17 mouse cellular contexts compared by ENCODE assay signal in genomic region chr8:57242301-57242700, GRCm38 (mm10).
A peak's percentile ranks its signal among the peaks of the same experiment; 100 is the strongest.
DNase-seq lines count a peak whose midpoint lies in the region.
"Had no signal": no experiment of that assay in that cellular context is flagged by ENCODE, and none has a peak within 500 bp of the region (broad histone marks: within the 10 kb centered on the region; RNA-seq: fewer than 3 reads in every experiment).

No protein-coding gene starts in this region.

- no peak overlapping the region for H3K27ac ChIP-seq in heart, embryonic 10.5 days
- H3K27ac ChIP-seq: embryonic facial prominence, embryonic 13.5 days; embryonic facial prominence, embryonic 15.5 days; forebrain, embryonic 10.5 days; forebrain, embryonic 12.5 days had no signal

- DNase-seq in adrenal gland, adult 2 months: peak; percentile 59
- DNase-seq in adrenal gland, postnatal 25 days: no peak
- peak; percentile 21 for DNase-seq in adrenal gland, postnatal 10 days
- DNase-seq in adrenal gland, postnatal 14 days: peak; percentile 3
- DNase-seq in heart, postnatal 4 days: no peak
- no peak for DNase-seq in heart, embryonic 10.5 days (ENCODE audit: low spot score)
- DNase-seq: cerebellum, adult 11-12 months; cerebellum, adult 2 months; cerebellum, adult 9-10 months; cerebellum, postnatal 10 days; cerebellum, postnatal 25 days; embryo, embryonic 11 days had no signal

- no peaks in the 10 kb centered on the region for H3K27me3 ChIP-seq in heart, embryonic 10.5 days (ENCODE audit: insufficient read depth, poor library complexity, severe bottlenecking)
- H3K27me3 ChIP-seq: embryonic facial prominence, embryonic 13.5 days; embryonic facial prominence, embryonic 15.5 days; forebrain, embryonic 12.5 days had no signal

- H3K36me3 ChIP-seq in heart, embryonic 10.5 days: no peaks in the 10 kb centered on the region
- H3K36me3 ChIP-seq: embryonic facial prominence, embryonic 13.5 days; embryonic facial prominence, embryonic 15.5 days; forebrain, embryonic 10.5 days; forebrain, embryonic 12.5 days had no signal

- 80% methylated on average over 2 of the region's 2 CpGs for WGBS in heart, embryonic 10.5 days

- no peaks in the 10 kb centered on the region for H3K9me3 ChIP-seq in heart, embryonic 10.5 days
- H3K9me3 ChIP-seq: embryonic facial prominence, embryonic 13.5 days; embryonic facial prominence, embryonic 15.5 days; forebrain, embryonic 10.5 days; forebrain, embryonic 12.5 days had no signal

- no peak overlapping the region for H3K4me3 ChIP-seq in heart, embryonic 10.5 days
- H3K4me3 ChIP-seq: embryonic facial prominence, embryonic 13.5 days; embryonic facial prominence, embryonic 15.5 days; erythroblast, embryonic 14.5 days; forebrain, embryonic 10.5 days; forebrain, embryonic 12.5 days had no signal

- no peaks in the 10 kb centered on the region for H3K4me1 ChIP-seq in heart, embryonic 10.5 days
- H3K4me1 ChIP-seq: embryonic facial prominence, embryonic 13.5 days; embryonic facial prominence, embryonic 15.5 days; forebrain, embryonic 12.5 days had no signal

Comparison
In these comparisons a context has a peak if more than half of its experiments do, and no peak if none do; other contexts are left out.
1. DNase-seq: peak in adrenal gland, adult 2 months (single experiment), adrenal gland, postnatal 10 days (single experiment) and adrenal gland, postnatal 14 days (single experiment); none in adrenal gland, postnatal 25 days (single experiment), heart, postnatal 4 days (single experiment) and heart, embryonic 10.5 days (single experiment).